Mouse (Mus musculus) kidney, postnatal 0 days (tissue): ENCODE data around the gene Slc15a5. TPM values are rescaled to one million over a fixed set of nuclear protein-coding genes. Genes with fewer than 3 reads are reported as not detected.

Experiments
- ATAC-seq: fragments of 200-750 bp; cut with Nextera tagmentation; replicated peaks from 2 replicates; pipeline ENCODE4 v1.8.0; 2017; ENCODE audit warnings: low read depth, moderate number of reproducible peaks, moderate TSS enrichment, moderate library complexity; ENCODE audit not compliant: low FRiP score
- DNase-seq: peaks from one replicate; pipeline ENCODE4 v3.0.0-alpha.2; 2016; ENCODE audit warnings: low spot score
- H3K27ac ChIP-seq: fragments of 300-500 bp; sonication (generic); 2 replicates; pipeline ENCODE4 v1.5.1; 2014; ENCODE audit warnings: mild to moderate bottlenecking
- H3K27me3 ChIP-seq: fragments of 300-500 bp; sonication (generic); 2 replicates; pipeline ENCODE4 v1.6.1; 2014; ENCODE audit warnings: low read length, mixed read lengths; ENCODE audit not compliant: insufficient read depth
- H3K36me3 ChIP-seq: fragments of 300-500 bp; sonication (generic); 2 replicates; pipeline ENCODE4 v1.6.1; 2014; ENCODE audit warnings: low read length, mixed read lengths; ENCODE audit not compliant: insufficient read depth
- H3K4me1 ChIP-seq: fragments of 300-500 bp; sonication (generic); replicated peaks from 2 replicates; pipeline ENCODE4 v1.6.1; 2014; ENCODE audit warnings: antibody characterized with exemption, low read length, mixed read lengths; ENCODE audit not compliant: insufficient read depth
- H3K4me2 ChIP-seq: fragments of 300-500 bp; sonication (generic); 2 replicates; pipeline ENCODE4 v1.6.1; 2014; ENCODE audit warnings: mild to moderate bottlenecking, low read length, moderate library complexity, mixed read lengths
- H3K4me3 ChIP-seq: fragments of 300-500 bp; sonication (generic); replicated peaks from 2 replicates; pipeline ENCODE4 v1.5.1; 2014; ENCODE audit warnings: low read depth, low read length
- H3K9ac ChIP-seq: fragments of 300-500 bp; sonication (generic); 2 replicates; pipeline ENCODE4 v1.6.1; 2014; ENCODE audit warnings: low read depth, low read length
- H3K9me3 ChIP-seq: fragments of 300-500 bp; sonication (generic); replicated peaks from 2 replicates; pipeline ENCODE4 v1.6.1; 2016; ENCODE audit warnings: low read length, inconsistent platforms, mixed read lengths
- CTCF ChIP-seq: IDR thresholded peaks from 2 replicates; pipeline ENCODE4 v1.5.1; 2016; ENCODE audit warnings: antibody characterized with exemption, low read depth, mild to moderate bottlenecking, moderate library complexity
- WGBS: fragments of 180-500 bp; shearing (Covaris S2); extraction: QIAGEN DNeasy Blood & Tissue Kit; methylation state at CpG from one replicate; pipeline ENCODE4 v1.1.7; 2014; 5-methylcytosine and 5-hydroxymethylcytosine counted together
- polyA plus RNA-seq: library from polyadenylated mRNA; unstranded; fragments of >200 nt; fragmentation: Nextera tagmentation; extraction: Ambion mirVana; gene quantifications from 2 replicates; pipeline ENCODE4 v1.2.1, GENCODE M21; 2015

The Slc15a5 gene
- polyA plus RNA-seq, 1 experiment from 2014 or later = 0.13 TPM

DNA sequence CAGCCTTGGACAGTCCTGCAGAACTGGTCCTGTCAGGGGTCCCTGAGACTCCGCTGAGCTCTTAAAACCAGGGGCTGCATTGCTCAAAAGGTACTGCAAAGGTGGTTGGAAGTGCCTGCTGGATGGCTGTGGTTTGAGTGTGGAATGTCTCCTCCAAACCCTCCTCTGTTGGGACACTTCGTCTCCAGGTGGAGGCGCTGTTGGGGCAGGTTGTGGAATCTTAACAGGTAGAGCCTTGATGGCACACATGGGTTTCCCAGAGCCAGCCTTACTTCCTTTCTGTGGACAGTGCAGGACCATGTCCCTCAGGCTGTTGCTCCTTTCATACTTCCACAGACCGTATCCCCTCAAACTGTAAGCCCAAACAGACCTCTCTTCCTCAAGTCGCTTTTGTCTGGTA, 36.8 kb downstream of the Slc15a5 start:
- no peak for TF ChIP-seq CTCF
- Histone ChIP-seq H3K36me3 (no peaks in the 10 kb centered on the region), H3K9ac (no peak overlapping the region), H3K4me3 (no peak overlapping the region), H3K4me2 (no peak overlapping the region), H3K27me3 (no peaks in the 10 kb centered on the region), H3K27ac (no peak overlapping the region), H3K9me3 (no peaks in the 10 kb centered on the region), H3K4me1 (no peaks in the 10 kb centered on the region)
- no peak for ATAC-seq
- no peak for DNase-seq
- WGBS = 94% methylated on average over 5 of the region's 5 CpGs

DNA sequence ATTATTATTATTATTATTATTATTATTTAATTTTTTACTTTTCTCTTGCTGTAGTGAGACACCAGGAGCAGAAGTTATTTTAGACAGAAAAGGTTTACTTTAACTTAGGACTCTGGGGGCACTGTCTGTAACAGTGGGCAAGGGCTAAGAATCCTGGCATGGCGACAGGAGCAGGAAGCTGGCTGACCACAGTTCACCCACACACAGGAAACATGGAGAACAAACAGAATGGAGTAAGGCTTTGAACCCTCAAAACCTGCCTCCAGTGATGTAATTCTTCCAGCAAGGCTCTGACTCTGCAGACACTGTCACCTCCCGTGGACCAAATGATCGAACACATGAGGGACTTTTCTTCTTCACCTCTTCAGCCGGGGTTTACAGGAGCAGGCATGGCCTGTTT, 37.9 kb downstream of the Slc15a5 start:
- Histone ChIP-seq H3K9me3 (no peaks in the 10 kb centered on the region), H3K4me1 (no peaks in the 10 kb centered on the region), H3K27me3 (no peaks in the 10 kb centered on the region), H3K27ac (no peak overlapping the region), H3K9ac (no peak overlapping the region), H3K4me3 (no peak overlapping the region), H3K36me3 (no peaks in the 10 kb centered on the region), H3K4me2 (no peak overlapping the region)
- TF ChIP-seq CTCF = no peak
- DNase-seq = no peak
- WGBS = 81% methylated on average over 4 of the region's 4 CpGs
- ATAC-seq = no peak

DNA sequence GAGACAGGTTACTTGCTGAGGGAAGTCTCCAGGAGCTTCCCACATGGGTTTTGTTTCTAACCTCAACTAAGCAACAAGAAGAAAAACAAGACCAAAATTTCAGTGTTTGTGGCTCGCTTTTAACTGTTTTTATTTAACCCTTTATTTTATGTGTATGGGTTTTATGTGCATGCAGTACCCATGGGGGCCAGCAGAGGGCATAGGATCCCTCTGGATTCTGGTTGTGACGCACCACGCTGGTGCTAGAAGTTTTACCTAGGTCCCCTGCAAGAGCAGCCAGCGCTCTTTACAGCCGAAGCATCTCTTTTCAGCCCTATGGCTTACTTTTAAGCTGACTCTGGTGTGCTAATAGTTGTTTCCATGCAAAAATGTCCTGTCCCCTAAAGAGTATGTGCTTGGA, 42.1 kb downstream of the Slc15a5 start:
- Histone ChIP-seq H3K27me3 (no peaks in the 10 kb centered on the region), H3K27ac (no peak overlapping the region), H3K9ac (no peak overlapping the region), H3K36me3 (no peaks in the 10 kb centered on the region), H3K9me3 (no peaks in the 10 kb centered on the region), H3K4me1 (no peaks in the 10 kb centered on the region), H3K4me3 (no peak overlapping the region), H3K4me2 (no peak overlapping the region)
- WGBS = 89% methylated on average over 5 of the region's 5 CpGs
- DNase-seq (no peak), ATAC-seq (no peak)
- TF ChIP-seq CTCF = peak; percentile 37; the same call in 1 of the 2 replicates

DNA sequence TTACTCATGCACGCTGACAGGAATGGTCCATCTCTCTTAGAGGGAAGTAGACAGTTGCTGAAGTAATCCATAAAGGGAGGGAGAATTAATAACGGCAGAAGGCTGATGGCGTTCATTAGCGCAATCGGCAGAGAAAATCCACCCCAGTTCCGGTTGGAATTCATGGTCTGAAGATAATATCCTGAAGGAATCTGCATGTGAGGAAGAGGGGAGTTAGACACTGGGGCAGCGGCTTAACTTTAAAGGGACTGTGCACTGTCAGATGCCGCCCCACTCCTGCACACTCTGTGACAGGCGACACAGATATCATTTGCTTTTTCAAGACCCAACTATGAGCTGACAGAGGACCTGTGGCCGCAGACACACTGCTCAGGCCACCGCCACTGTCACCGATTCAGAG, 42.8 kb downstream of the Slc15a5 start:
- H3K4me2 ChIP-seq = no peak overlapping the region
- ATAC-seq (no peak), DNase-seq (no peak)
- no peak overlapping the region for H3K27ac ChIP-seq
- no peaks in the 10 kb centered on the region for H3K4me1 ChIP-seq
- H3K36me3 ChIP-seq = no peaks in the 10 kb centered on the region
- H3K27me3 ChIP-seq = no peaks in the 10 kb centered on the region
- TF ChIP-seq CTCF = no peak
- no peaks in the 10 kb centered on the region for H3K9me3 ChIP-seq
- H3K9ac ChIP-seq = no peak overlapping the region
- no peak overlapping the region for H3K4me3 ChIP-seq
- 87% methylated on average over 12 of the region's 12 CpGs for WGBS

DNA sequence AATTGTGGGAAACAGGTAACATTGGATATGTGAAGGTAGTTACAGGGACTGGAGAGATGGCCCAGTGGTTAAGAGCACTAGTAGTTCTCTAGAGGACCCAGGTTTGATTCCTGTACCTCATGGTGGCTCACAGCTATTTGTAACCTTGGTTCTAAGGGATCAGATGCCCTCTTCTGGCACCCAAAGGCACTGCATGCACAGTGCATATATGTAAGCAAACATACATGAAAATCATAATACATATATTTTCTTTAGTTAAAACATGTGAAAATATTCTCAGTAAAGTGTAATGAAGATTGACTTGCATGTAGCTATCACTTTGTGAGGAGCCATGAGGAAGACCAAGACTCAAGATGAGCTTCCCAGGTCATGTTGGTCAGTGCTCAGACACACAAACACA, 62.8 kb downstream of the Slc15a5 start:
- H3K4me3 ChIP-seq = no peak overlapping the region
- TF ChIP-seq CTCF = 0 out of 2 replicates have a peak, but pooled peaks have one; percentile 25
- H3K4me1 ChIP-seq = no peaks in the 10 kb centered on the region
- no peaks in the 10 kb centered on the region for H3K9me3 ChIP-seq
- no peaks in the 10 kb centered on the region for H3K36me3 ChIP-seq
- no peak overlapping the region for H3K4me2 ChIP-seq
- DNase-seq (no peak), ATAC-seq (no peak)
- H3K9ac ChIP-seq = no peak overlapping the region
- H3K27me3 ChIP-seq = no peaks in the 10 kb centered on the region
- no peak overlapping the region for H3K27ac ChIP-seq

DNA sequence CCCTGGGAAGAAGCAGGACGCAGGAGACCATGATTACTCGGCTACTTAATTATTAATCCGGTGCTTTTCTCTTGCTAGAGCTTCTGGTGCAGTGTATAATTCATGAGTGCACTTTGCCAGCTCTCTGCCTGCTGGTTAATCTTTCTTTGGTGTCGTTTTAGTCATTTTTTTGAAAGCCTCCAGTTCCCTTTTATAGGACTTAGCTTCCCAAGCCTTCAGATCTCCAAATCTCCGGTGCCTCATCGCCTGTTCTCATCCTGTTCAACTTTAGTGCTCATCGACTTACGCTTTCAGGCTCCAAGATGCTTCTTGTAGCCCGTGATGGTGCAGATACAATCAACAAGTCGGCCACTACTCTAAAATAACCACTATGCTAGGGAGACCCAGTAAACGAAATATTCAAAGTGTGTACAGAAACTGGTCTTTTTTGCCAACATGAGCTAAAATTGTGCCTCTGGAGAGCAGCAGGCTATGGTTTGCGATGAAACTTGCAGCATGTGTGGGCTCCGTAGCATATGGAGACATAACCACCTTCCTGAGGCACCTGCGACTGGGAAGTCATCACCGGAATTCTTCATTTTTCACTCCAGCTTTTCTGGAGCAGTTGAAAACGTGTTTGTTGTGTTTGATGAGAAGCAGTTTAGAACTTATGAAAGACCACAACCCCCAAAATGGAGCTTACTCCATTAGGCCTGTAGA, 64.6 kb downstream of the Slc15a5 start:
- no peak overlapping the region for H3K4me3 ChIP-seq
- H3K4me2 ChIP-seq = no peak overlapping the region
- H3K9me3 ChIP-seq = no peaks in the 10 kb centered on the region
- 75% methylated on average over 16 of the region's 16 CpGs for WGBS
- H3K9ac ChIP-seq = no peak overlapping the region
- H3K27me3 ChIP-seq = no peaks in the 10 kb centered on the region
- no peak for ATAC-seq
- no peaks in the 10 kb centered on the region for H3K36me3 ChIP-seq
- no peak overlapping the region for H3K27ac ChIP-seq
- DNase-seq = no peak
- H3K4me1 ChIP-seq = no peaks in the 10 kb centered on the region
- TF ChIP-seq CTCF = no peak

DNA sequence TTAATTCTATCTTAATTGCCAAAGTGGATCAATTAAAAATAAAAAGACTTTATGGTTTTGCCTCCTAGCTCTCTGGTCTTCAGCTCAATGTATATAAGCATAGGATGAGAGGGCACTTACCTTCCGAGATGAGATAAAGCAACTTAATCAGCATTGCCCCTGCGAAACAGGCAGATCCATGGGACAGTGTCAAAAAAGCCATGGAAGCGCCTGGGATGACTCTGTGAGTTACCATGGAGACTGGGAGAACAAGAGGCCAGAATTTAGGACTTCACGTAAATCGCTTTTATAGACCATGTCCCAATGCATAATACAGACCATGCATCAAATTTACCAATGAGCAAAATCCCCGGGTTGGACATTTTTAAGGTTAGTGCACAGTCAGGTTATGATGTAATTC, 67.8 kb downstream of the Slc15a5 start:
- Histone ChIP-seq H3K4me1 (no peaks in the 10 kb centered on the region), H3K4me3 (no peak overlapping the region), H3K27me3 (no peaks in the 10 kb centered on the region), H3K9me3 (no peaks in the 10 kb centered on the region), H3K9ac (no peak overlapping the region), H3K4me2 (no peak overlapping the region), H3K27ac (no peak overlapping the region), H3K36me3 (no peaks in the 10 kb centered on the region)
- DNase-seq (no peak), ATAC-seq (no peak)
- no peak for TF ChIP-seq CTCF
- WGBS = 71% methylated on average over 6 of the region's 6 CpGs
